Mouse (Mus musculus) activated CD4-positive, CD25-positive, alpha-beta regulatory T cell, adult 4 months (primary cell): ENCODE data around the gene Rcc1l. TPM values are rescaled to one million over a fixed set of nuclear protein-coding genes. Genes with fewer than 3 reads are reported as not detected.

ENCODE experiments used
- ATAC-seq: one replicate; pipeline ENCODE4 v1.8.0; 2017
- polyA plus RNA-seq, 2 experiments: library from polyadenylated mRNA; unstranded; fragments of 100-300 nt; shearing (Covaris generic); gene quantifications; one replicate each; pipeline ENCODE4 v1.2.1; 2017

Rcc1l gene
- 1 to 10 TPM; 2.1 to 2.4 TPM for polyA plus RNA-seq

- peak; percentile 93 for ATAC-seq
Observed at GRCm38 (mm10) chr5:134176169-134176881, at the start of gene Rcc1l. Gene Rcc1l (minus strand): TSS chr5:134176774.

GRCm38 (mm10) chr5:134225110-134225901 lies 48.7 kb upstream of the Rcc1l start:
- no peak for ATAC-seq

GRCm38 (mm10) chr5:134221708-134222150 lies 45.2 kb upstream of the Rcc1l start:
- ATAC-seq = no peak

GRCm38 (mm10) chr5:134221278-134221677 lies 44.7 kb upstream of the Rcc1l start:
- ATAC-seq = no peak

- no peak for ATAC-seq
Observed at GRCm38 (mm10) chr5:134217900-134218299, 41.3 kb upstream of the Rcc1l start.

GRCm38 (mm10) chr5:134214021-134214806 lies 37.6 kb upstream of the Rcc1l start:
- peak; percentile 57 for ATAC-seq

GRCm38 (mm10) chr5:134209931-134210554 lies 33.5 kb upstream of the Rcc1l start:
- ATAC-seq = no peak

GRCm38 (mm10) chr5:134206721-134207120 lies 30.1 kb upstream of the Rcc1l start:
- no peak for ATAC-seq

GRCm38 (mm10) chr5:134193664-134194063 lies 17.1 kb upstream of the Rcc1l start:
- no peak for ATAC-seq

GRCm38 (mm10) chr5:134188571-134188970 lies 12.0 kb upstream of the Rcc1l start:
- ATAC-seq = no peak

GRCm38 (mm10) chr5:134186961-134187731 lies 10.6 kb upstream of the Rcc1l start:
- ATAC-seq = no peak

GRCm38 (mm10) chr5:134186059-134186458 lies 9.5 kb upstream of the Rcc1l start:
- no peak for ATAC-seq

- ATAC-seq = peak; percentile 86
Observed at GRCm38 (mm10) chr5:134183880-134184808, 7.6 kb upstream of the Rcc1l start, which contains the start of gene Gtf2ird2. Gene Gtf2ird2 (plus strand): TSS chr5:134184019.

GRCm38 (mm10) chr5:134183162-134183561 lies 6.6 kb upstream of the Rcc1l start:
- ATAC-seq = no peak

GRCm38 (mm10) chr5:134182735-134183134 lies 6.2 kb upstream of the Rcc1l start:
- ATAC-seq = no peak

- ATAC-seq = no peak
Observed at GRCm38 (mm10) chr5:134182172-134182571, 5.6 kb upstream of the Rcc1l start.

GRCm38 (mm10) chr5:134179871-134180270 lies 3.3 kb upstream of the Rcc1l start:
- ATAC-seq = peak; percentile 16

- ATAC-seq = no peak
Observed at GRCm38 (mm10) chr5:134178536-134178935, 2.0 kb upstream of the Rcc1l start.

- ATAC-seq = no peak
Observed at GRCm38 (mm10) chr5:134175696-134176095, 878 bp downstream of the Rcc1l start.

- ATAC-seq = no peak
Observed at GRCm38 (mm10) chr5:134173206-134173605, 3.4 kb downstream of the Rcc1l start.
